Mouse (Mus musculus) testis, adult 2 months (tissue): ENCODE data around the gene Ppil6. TPM values are rescaled to one million over a fixed set of nuclear protein-coding genes. Genes with fewer than 3 reads are reported as not detected.

Experiments used
- H3K27ac ChIP-seq: fragments of 200-500 bp; 2 replicates; pipeline ENCODE4 v1.5.1; 2012; ENCODE audit warnings: low read depth, low read length; ENCODE audit not compliant: control insufficient read depth, insufficient read depth
- H3K27me3 ChIP-seq: fragments of 200-500 bp; 2 replicates; pipeline ENCODE4 v1.6.1; 2012; ENCODE audit warnings: mild to moderate bottlenecking, low read length, moderate library complexity; ENCODE audit not compliant: control insufficient read depth, insufficient read depth
- H3K36me3 ChIP-seq: fragments of 200-500 bp; 2 replicates; pipeline ENCODE4 v1.6.1; 2012; ENCODE audit warnings: mild to moderate bottlenecking, low read length; ENCODE audit not compliant: control insufficient read depth, insufficient read depth
- H3K4me1 ChIP-seq: fragments of 200-500 bp; 2 replicates; pipeline ENCODE4 v1.6.1; 2012; ENCODE audit warnings: low read length; ENCODE audit not compliant: control insufficient read depth, insufficient read depth
- H3K4me3 ChIP-seq: fragments of 200-500 bp; 2 replicates; pipeline ENCODE4 v1.5.1; 2012; ENCODE audit warnings: low read depth, mild to moderate bottlenecking, low read length, moderate library complexity, mixed read lengths; ENCODE audit not compliant: control insufficient read depth
- CTCF ChIP-seq: fragments of 200-500 bp; IDR thresholded peaks from 2 replicates; pipeline ENCODE4 v1.5.1; 2012; ENCODE audit warnings: low read depth, mild to moderate bottlenecking, inconsistent platforms, low read length, moderate library complexity; ENCODE audit not compliant: control insufficient read depth, insufficient read depth, insufficient replicate concordance
- POLR2A ChIP-seq: fragments of 200-500 bp; IDR thresholded peaks from 2 replicates; pipeline ENCODE4 v1.6.1; 2012; ENCODE audit warnings: low read depth, mild to moderate bottlenecking, inconsistent platforms, low read length, moderate library complexity; ENCODE audit not compliant: control insufficient read depth
- polyA plus RNA-seq: library from polyadenylated mRNA; depleted of rRNA; stranded (reverse); fragments of >200 nt; gene quantifications from 2 replicates; pipeline ENCODE4 v1.2.3, GENCODE M21; 2012

Gene Ppil6
- polyA plus RNA-seq, 1 experiment, result 29.4 TPM

GRCm38 (mm10) chr10:41518981-41519618, 28.9 kb downstream of the Ppil6 start, which contains the start of gene Cd164:
Gene Cd164 (plus strand): TSS chr10:41519414.
- H3K4me3 ChIP-seq, result peak within 1 kb of the TSS; percentile 96
- peaks cover 2% of the 10 kb centered on the region; the same call in 1 of the 2 replicates for H3K4me1 ChIP-seq
- no peaks in the 10 kb centered on the region; the same call in 1 of the 2 replicates for H3K36me3 ChIP-seq
- TF ChIP-seq POLR2A, result peak; percentile 75
- no peak for TF ChIP-seq CTCF
- H3K27ac ChIP-seq, result peak within 1 kb of the TSS; percentile 96
- no peaks in the 10 kb centered on the region for H3K27me3 ChIP-seq

GRCm38 (mm10) chr10:41519640-41520409, 29.6 kb downstream of the Ppil6 start:
- Histone ChIP-seq H3K4me1 (peaks cover 2% of the 10 kb centered on the region; the same call in 1 of the 2 replicates), H3K4me3 (peak overlapping the region; percentile 96), H3K36me3 (no peaks in the 10 kb centered on the region; the same call in 1 of the 2 replicates), H3K27me3 (no peaks in the 10 kb centered on the region), H3K27ac (peak overlapping the region; percentile 96)
- no peak for TF ChIP-seq POLR2A
- no peak for TF ChIP-seq CTCF

GRCm38 (mm10) chr10:41520410-41520673, 30.1 kb downstream of the Ppil6 start:
- TF ChIP-seq CTCF (no peak), POLR2A (no peak)
- H3K36me3 ChIP-seq, result no peaks in the 10 kb centered on the region; the same call in 1 of the 2 replicates
- H3K27me3 ChIP-seq, result no peaks in the 10 kb centered on the region
- H3K27ac ChIP-seq, result peak overlapping the region; percentile 96
- peak overlapping the region; percentile 96; the same call in 1 of the 2 replicates for H3K4me3 ChIP-seq
- H3K4me1 ChIP-seq, result peaks cover 2% of the 10 kb centered on the region; the same call in 1 of the 2 replicates

- Histone ChIP-seq H3K4me1 (peaks cover 2% of the 10 kb centered on the region; the same call in 1 of the 2 replicates), H3K27ac (no peak overlapping the region), H3K27me3 (no peaks in the 10 kb centered on the region), H3K4me3 (no peak overlapping the region), H3K36me3 (peaks cover 2% of the 10 kb centered on the region; the same call in 1 of the 2 replicates)
- no peak for TF ChIP-seq POLR2A
- no peak for TF ChIP-seq CTCF
Measured at GRCm38 (mm10) chr10:41523386-41523785, 33.1 kb downstream of the Ppil6 start.

- Histone ChIP-seq H3K27me3 (no peaks in the 10 kb centered on the region), H3K4me3 (no peak overlapping the region), H3K27ac (no peak overlapping the region), H3K4me1 (peaks cover 2% of the 10 kb centered on the region; the same call in 1 of the 2 replicates), H3K36me3 (peaks cover 2% of the 10 kb centered on the region; the same call in 1 of the 2 replicates)
- no peak for TF ChIP-seq POLR2A
- no peak for TF ChIP-seq CTCF
Measured at GRCm38 (mm10) chr10:41525696-41526095, 35.5 kb downstream of the Ppil6 start.

- TF ChIP-seq CTCF, result no peak
- no peak for TF ChIP-seq POLR2A
- H3K27ac ChIP-seq, result no peak overlapping the region
- no peak overlapping the region for H3K4me3 ChIP-seq
- H3K27me3 ChIP-seq, result no peaks in the 10 kb centered on the region
- H3K4me1 ChIP-seq, result no peaks in the 10 kb centered on the region
- peaks cover 2% of the 10 kb centered on the region; the same call in 1 of the 2 replicates for H3K36me3 ChIP-seq
Measured at GRCm38 (mm10) chr10:41529972-41530371, 39.7 kb downstream of the Ppil6 start.

- Histone ChIP-seq H3K4me1 (no peaks in the 10 kb centered on the region), H3K36me3 (no peaks in the 10 kb centered on the region), H3K27ac (no peak overlapping the region), H3K4me3 (no peak overlapping the region), H3K27me3 (no peaks in the 10 kb centered on the region)
- no peak for TF ChIP-seq CTCF
- TF ChIP-seq POLR2A, result no peak
Measured at GRCm38 (mm10) chr10:41535991-41536390, 45.8 kb downstream of the Ppil6 start.
